Mouse (Mus musculus) kidney, postnatal 0 days (tissue): Measurements from ENCODE around the gene Syt9. TPM values are rescaled to one million over a fixed set of nuclear protein-coding genes. Genes with fewer than 3 reads are reported as not detected.

Experiments
- ATAC-seq: fragments of 200-750 bp; cut with Nextera tagmentation; replicated peaks from 2 replicates; pipeline ENCODE4 v1.8.0; 2017; ENCODE audit warnings: low read depth, moderate number of reproducible peaks, moderate TSS enrichment, moderate library complexity; ENCODE audit not compliant: low FRiP score
- DNase-seq: peaks from one replicate; pipeline ENCODE4 v3.0.0-alpha.2; 2016; ENCODE audit warnings: low spot score
- H3K27ac ChIP-seq: fragments of 300-500 bp; sonication (generic); 2 replicates; pipeline ENCODE4 v1.5.1; 2014; ENCODE audit warnings: mild to moderate bottlenecking
- H3K27me3 ChIP-seq: fragments of 300-500 bp; sonication (generic); 2 replicates; pipeline ENCODE4 v1.6.1; 2014; ENCODE audit warnings: low read length, mixed read lengths; ENCODE audit not compliant: insufficient read depth
- H3K36me3 ChIP-seq: fragments of 300-500 bp; sonication (generic); 2 replicates; pipeline ENCODE4 v1.6.1; 2014; ENCODE audit warnings: low read length, mixed read lengths; ENCODE audit not compliant: insufficient read depth
- H3K4me1 ChIP-seq: fragments of 300-500 bp; sonication (generic); replicated peaks from 2 replicates; pipeline ENCODE4 v1.6.1; 2014; ENCODE audit warnings: antibody characterized with exemption, low read length, mixed read lengths; ENCODE audit not compliant: insufficient read depth
- H3K4me2 ChIP-seq: fragments of 300-500 bp; sonication (generic); 2 replicates; pipeline ENCODE4 v1.6.1; 2014; ENCODE audit warnings: mild to moderate bottlenecking, low read length, moderate library complexity, mixed read lengths
- H3K4me3 ChIP-seq: fragments of 300-500 bp; sonication (generic); replicated peaks from 2 replicates; pipeline ENCODE4 v1.5.1; 2014; ENCODE audit warnings: low read depth, low read length
- H3K9ac ChIP-seq: fragments of 300-500 bp; sonication (generic); 2 replicates; pipeline ENCODE4 v1.6.1; 2014; ENCODE audit warnings: low read depth, low read length
- H3K9me3 ChIP-seq: fragments of 300-500 bp; sonication (generic); replicated peaks from 2 replicates; pipeline ENCODE4 v1.6.1; 2016; ENCODE audit warnings: low read length, inconsistent platforms, mixed read lengths
- CTCF ChIP-seq: IDR thresholded peaks from 2 replicates; pipeline ENCODE4 v1.5.1; 2016; ENCODE audit warnings: antibody characterized with exemption, low read depth, mild to moderate bottlenecking, moderate library complexity
- WGBS: fragments of 180-500 bp; shearing (Covaris S2); extraction: QIAGEN DNeasy Blood & Tissue Kit; methylation state at CpG from one replicate; pipeline ENCODE4 v1.1.7; 2014; 5-methylcytosine and 5-hydroxymethylcytosine counted together
- polyA plus RNA-seq: library from polyadenylated mRNA; unstranded; fragments of >200 nt; fragmentation: Nextera tagmentation; extraction: Ambion mirVana; gene quantifications from 2 replicates; pipeline ENCODE4 v1.2.1, GENCODE M21; 2015

The Syt9 gene
- polyA plus RNA-seq, 1 experiment from 2014 or later, result 3.2 TPM

- TF ChIP-seq CTCF, result no peak
Observed at GRCm38 (mm10) chr7:107362153-107362552, 8.4 kb upstream of the Syt9 start.

GRCm38 (mm10) chr7:107362634-107363033 lies 7.9 kb upstream of the Syt9 start:
- Histone ChIP-seq H3K4me3 (no peak overlapping the region), H3K27me3 (no peaks in the 10 kb centered on the region), H3K9ac (no peak overlapping the region), H3K36me3 (no peaks in the 10 kb centered on the region), H3K27ac (no peak overlapping the region), H3K4me2 (no peak overlapping the region), H3K9me3 (no peaks in the 10 kb centered on the region), H3K4me1 (no peaks in the 10 kb centered on the region)
- no peak for DNase-seq
- WGBS, result 84% methylated on average over 3 of the region's 3 CpGs
- TF ChIP-seq CTCF, result no peak
- no peak for ATAC-seq

More at GRCm38 (mm10) chr7:107362153-107362552, 8.4 kb upstream of the Syt9 start:
- ATAC-seq (no peak), DNase-seq (no peak)
- H3K9ac ChIP-seq, result no peak overlapping the region
- H3K27ac ChIP-seq, result no peak overlapping the region
- no peak overlapping the region for H3K4me3 ChIP-seq
- no peaks in the 10 kb centered on the region for H3K27me3 ChIP-seq
- 88% methylated on average over 3 of the region's 3 CpGs for WGBS
- no peaks in the 10 kb centered on the region for H3K36me3 ChIP-seq
- no peaks in the 10 kb centered on the region for H3K4me1 ChIP-seq
- no peak overlapping the region for H3K4me2 ChIP-seq
- no peaks in the 10 kb centered on the region for H3K9me3 ChIP-seq

- WGBS, result 3% methylated on average over 44 of the region's 45 CpGs
- Histone ChIP-seq H3K9ac (peak overlapping the region; percentile 47; the same call in 1 of the 2 replicates), H3K27me3 (0 out of 2 replicates have a peak, but pooled peaks cover 6% of the 10 kb centered on the region), H3K9me3 (no peaks in the 10 kb centered on the region), H3K27ac (no peak overlapping the region), H3K4me2 (peak overlapping the region; percentile 98), H3K4me3 (peak overlapping the region; percentile 68), H3K36me3 (no peaks in the 10 kb centered on the region), H3K4me1 (no peaks in the 10 kb centered on the region)
- TF ChIP-seq CTCF, result no peak
- DNase-seq, result peak; percentile 4
- ATAC-seq, result peak; percentile 41
Observed at GRCm38 (mm10) chr7:107371126-107371920, 795 bp downstream of the Syt9 start.

- Histone ChIP-seq H3K27ac (no peak overlapping the region), H3K9me3 (no peaks in the 10 kb centered on the region), H3K4me3 (no peak overlapping the region), H3K36me3 (no peaks in the 10 kb centered on the region), H3K9ac (no peak overlapping the region), H3K4me1 (no peaks in the 10 kb centered on the region), H3K27me3 (no peaks in the 10 kb centered on the region), H3K4me2 (no peak overlapping the region)
- DNase-seq, result no peak
- WGBS, result 86% methylated on average over 5 of the region's 5 CpGs
- ATAC-seq, result no peak
- TF ChIP-seq CTCF, result no peak
Observed at GRCm38 (mm10) chr7:107380562-107380961, 10.0 kb downstream of the Syt9 start.

- Histone ChIP-seq H3K4me2 (no peak overlapping the region), H3K27ac (no peak overlapping the region), H3K4me3 (no peak overlapping the region), H3K27me3 (no peaks in the 10 kb centered on the region), H3K36me3 (no peaks in the 10 kb centered on the region), H3K9me3 (no peaks in the 10 kb centered on the region), H3K4me1 (no peaks in the 10 kb centered on the region), H3K9ac (no peak overlapping the region)
- TF ChIP-seq CTCF, result no peak
- no peak for ATAC-seq
- no peak for DNase-seq
Observed at GRCm38 (mm10) chr7:107389604-107390003, 19.1 kb downstream of the Syt9 start.

- H3K9me3 ChIP-seq, result no peaks in the 10 kb centered on the region
- no peaks in the 10 kb centered on the region for H3K4me1 ChIP-seq
- WGBS, result 51% methylated on average over 2 of the region's 2 CpGs
- no peak overlapping the region for H3K4me3 ChIP-seq
- DNase-seq (peak; percentile 39), ATAC-seq (no peak)
- H3K9ac ChIP-seq, result no peak overlapping the region
- no peak for TF ChIP-seq CTCF
- no peak overlapping the region for H3K4me2 ChIP-seq
- no peak overlapping the region for H3K27ac ChIP-seq
- H3K27me3 ChIP-seq, result no peaks in the 10 kb centered on the region
- H3K36me3 ChIP-seq, result no peaks in the 10 kb centered on the region
Observed at GRCm38 (mm10) chr7:107392749-107393148, 22.2 kb downstream of the Syt9 start.
